Mouse (Mus musculus) kidney, postnatal 0 days (tissue): ENCODE measurements around the gene Kcnip4. TPM values are rescaled to one million over a fixed set of nuclear protein-coding genes. Genes with fewer than 3 reads are reported as not detected.

Experiments used
- ATAC-seq: fragments of 200-750 bp; cut with Nextera tagmentation; replicated peaks from 2 replicates; pipeline ENCODE4 v1.8.0; 2017; ENCODE audit warnings: low read depth, moderate number of reproducible peaks, moderate TSS enrichment, moderate library complexity; ENCODE audit not compliant: low FRiP score
- DNase-seq: peaks from one replicate; pipeline ENCODE4 v3.0.0-alpha.2; 2016; ENCODE audit warnings: low spot score
- H3K27ac ChIP-seq: fragments of 300-500 bp; sonication (generic); 2 replicates; pipeline ENCODE4 v1.5.1; 2014; ENCODE audit warnings: mild to moderate bottlenecking
- H3K27me3 ChIP-seq: fragments of 300-500 bp; sonication (generic); 2 replicates; pipeline ENCODE4 v1.6.1; 2014; ENCODE audit warnings: low read length, mixed read lengths; ENCODE audit not compliant: insufficient read depth
- H3K36me3 ChIP-seq: fragments of 300-500 bp; sonication (generic); 2 replicates; pipeline ENCODE4 v1.6.1; 2014; ENCODE audit warnings: low read length, mixed read lengths; ENCODE audit not compliant: insufficient read depth
- H3K4me1 ChIP-seq: fragments of 300-500 bp; sonication (generic); replicated peaks from 2 replicates; pipeline ENCODE4 v1.6.1; 2014; ENCODE audit warnings: antibody characterized with exemption, low read length, mixed read lengths; ENCODE audit not compliant: insufficient read depth
- H3K4me2 ChIP-seq: fragments of 300-500 bp; sonication (generic); 2 replicates; pipeline ENCODE4 v1.6.1; 2014; ENCODE audit warnings: mild to moderate bottlenecking, low read length, moderate library complexity, mixed read lengths
- H3K4me3 ChIP-seq: fragments of 300-500 bp; sonication (generic); replicated peaks from 2 replicates; pipeline ENCODE4 v1.5.1; 2014; ENCODE audit warnings: low read depth, low read length
- H3K9ac ChIP-seq: fragments of 300-500 bp; sonication (generic); 2 replicates; pipeline ENCODE4 v1.6.1; 2014; ENCODE audit warnings: low read depth, low read length
- H3K9me3 ChIP-seq: fragments of 300-500 bp; sonication (generic); replicated peaks from 2 replicates; pipeline ENCODE4 v1.6.1; 2016; ENCODE audit warnings: low read length, inconsistent platforms, mixed read lengths
- CTCF ChIP-seq: IDR thresholded peaks from 2 replicates; pipeline ENCODE4 v1.5.1; 2016; ENCODE audit warnings: antibody characterized with exemption, low read depth, mild to moderate bottlenecking, moderate library complexity
- WGBS: fragments of 180-500 bp; shearing (Covaris S2); extraction: QIAGEN DNeasy Blood & Tissue Kit; methylation state at CpG from one replicate; pipeline ENCODE4 v1.1.7; 2014; 5-methylcytosine and 5-hydroxymethylcytosine counted together
- polyA plus RNA-seq: library from polyadenylated mRNA; unstranded; fragments of >200 nt; fragmentation: Nextera tagmentation; extraction: Ambion mirVana; gene quantifications from 2 replicates; pipeline ENCODE4 v1.2.1, GENCODE M21; 2015

Kcnip4 gene
- polyA plus RNA-seq, 1 experiment from 2014 or later = 1.2 TPM

DNA sequence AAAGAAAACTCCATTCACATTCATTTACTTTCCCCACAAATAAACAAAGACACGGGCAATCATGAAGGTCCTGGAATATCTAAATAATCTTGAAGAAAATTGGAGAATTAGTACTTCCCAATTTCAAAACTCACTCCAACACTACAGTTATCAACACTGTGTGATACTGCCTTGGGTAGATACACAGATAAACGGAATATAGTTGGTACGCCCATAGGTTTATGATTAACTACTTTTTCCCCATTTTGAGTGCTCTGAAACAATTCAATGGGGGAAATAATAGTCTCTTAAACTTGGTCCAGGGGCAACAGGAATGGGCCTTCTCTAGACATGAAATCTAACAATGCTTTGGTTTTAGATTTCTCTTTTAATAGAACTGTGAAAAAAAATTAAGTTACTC lies 978.9 kb downstream of the Kcnip4 start:
- H3K9ac ChIP-seq = no peak overlapping the region
- no peak overlapping the region for H3K4me2 ChIP-seq
- H3K9me3 ChIP-seq = no peaks in the 10 kb centered on the region
- no peaks in the 10 kb centered on the region for H3K36me3 ChIP-seq
- no peaks in the 10 kb centered on the region for H3K27me3 ChIP-seq
- TF ChIP-seq CTCF = no peak
- DNase-seq = no peak
- 76% methylated on average over 3 of the region's 3 CpGs for WGBS
- H3K4me1 ChIP-seq = no peaks in the 10 kb centered on the region
- no peak overlapping the region for H3K4me3 ChIP-seq
- no peak overlapping the region for H3K27ac ChIP-seq
- no peak for ATAC-seq

DNA sequence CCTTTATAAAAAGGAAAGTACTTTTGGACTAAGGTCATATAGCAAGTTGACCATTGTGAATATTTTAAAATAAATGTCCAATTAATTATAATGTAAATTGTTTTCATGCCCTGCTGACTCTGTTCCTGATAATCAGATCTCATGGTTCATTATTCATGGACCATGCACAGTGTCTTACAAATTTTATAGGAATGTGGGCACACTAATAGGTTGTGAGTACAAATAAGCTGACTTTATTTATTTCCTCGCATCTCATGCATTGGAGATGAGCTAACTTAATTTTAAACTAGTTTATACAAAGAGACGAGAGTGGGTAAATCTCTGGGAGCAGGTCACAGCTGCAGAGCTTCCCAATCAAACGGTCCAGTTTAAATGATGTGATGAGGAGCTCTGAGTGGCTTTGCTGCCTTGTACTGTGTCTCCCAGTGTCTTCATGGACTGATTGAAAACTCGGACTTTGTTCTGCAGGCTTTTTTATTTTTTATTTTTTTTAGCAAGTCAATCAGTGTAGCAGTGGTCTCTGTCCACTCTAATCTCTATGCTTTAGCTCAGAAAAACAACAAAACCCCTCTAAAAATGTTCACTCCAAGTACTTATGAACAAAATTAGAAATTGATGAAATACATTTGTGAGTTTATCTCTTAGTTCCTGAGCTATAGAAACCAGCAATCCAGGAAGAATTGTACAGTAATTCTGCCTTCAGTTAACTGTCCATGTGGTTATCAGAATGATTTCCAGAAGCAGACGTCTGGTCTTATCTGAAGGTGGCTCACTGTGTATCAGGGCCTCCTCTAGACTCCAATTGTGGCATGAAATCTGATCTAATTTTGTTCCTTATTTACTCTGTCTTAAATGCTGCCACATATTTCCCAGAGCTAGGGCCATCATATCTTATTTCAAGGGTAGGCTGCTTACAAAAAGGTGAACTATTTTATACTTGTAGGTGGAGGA lies 979.6 kb downstream of the Kcnip4 start:
- Histone ChIP-seq H3K4me1 (no peaks in the 10 kb centered on the region), H3K36me3 (no peaks in the 10 kb centered on the region), H3K9me3 (no peaks in the 10 kb centered on the region), H3K4me3 (no peak overlapping the region), H3K9ac (no peak overlapping the region), H3K4me2 (no peak overlapping the region), H3K27ac (no peak overlapping the region), H3K27me3 (no peaks in the 10 kb centered on the region)
- no peak for DNase-seq
- ATAC-seq = no peak
- WGBS = 49% methylated on average over 5 of the region's 5 CpGs
- TF ChIP-seq CTCF = no peak

DNA sequence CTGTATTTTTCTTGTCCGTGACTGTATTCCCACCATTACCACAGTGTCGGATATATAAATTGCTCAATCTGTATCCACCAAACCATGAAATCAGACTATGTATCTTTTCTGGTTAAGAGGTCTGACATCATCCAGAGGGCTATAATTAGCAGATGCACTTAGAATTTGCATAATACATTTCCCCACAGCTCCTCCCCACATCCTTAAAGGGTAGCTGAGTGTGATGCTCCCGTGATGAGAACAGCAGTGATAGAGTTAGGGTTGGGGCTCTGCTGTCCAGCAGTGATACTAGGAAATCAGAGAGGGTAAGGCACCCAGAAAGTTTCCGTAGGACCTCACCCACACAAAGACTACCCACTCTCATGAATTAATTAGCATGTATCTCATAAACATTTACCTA lies 1006.7 kb downstream of the Kcnip4 start:
- H3K27ac ChIP-seq = no peak overlapping the region
- 75% methylated on average over 4 of the region's 4 CpGs for WGBS
- H3K36me3 ChIP-seq = no peaks in the 10 kb centered on the region
- H3K4me1 ChIP-seq = no peaks in the 10 kb centered on the region
- no peak overlapping the region for H3K4me2 ChIP-seq
- DNase-seq = no peak
- H3K9ac ChIP-seq = no peak overlapping the region
- H3K27me3 ChIP-seq = no peaks in the 10 kb centered on the region
- ATAC-seq = no peak
- no peaks in the 10 kb centered on the region for H3K9me3 ChIP-seq
- no peak for TF ChIP-seq CTCF
- no peak overlapping the region for H3K4me3 ChIP-seq

DNA sequence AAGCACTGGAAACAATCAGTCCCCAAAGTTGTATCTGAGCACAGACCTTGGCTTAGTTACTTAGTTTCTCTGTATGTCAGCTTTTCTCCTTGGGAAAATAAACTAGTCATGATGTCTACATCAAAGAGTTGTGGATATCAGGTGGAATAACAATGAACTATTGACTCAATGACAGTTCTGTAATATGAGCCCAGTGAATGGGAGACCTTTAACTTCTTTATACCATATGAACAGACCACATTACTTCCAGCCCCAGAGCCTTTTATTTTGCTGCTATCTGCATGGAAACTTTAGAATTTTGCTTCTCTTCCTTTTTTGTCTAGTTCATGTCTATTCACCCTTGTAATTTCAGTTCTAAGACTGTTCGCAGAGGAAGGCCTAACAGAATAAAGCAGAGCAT lies 1011.4 kb downstream of the Kcnip4 start:
- H3K27ac ChIP-seq = no peak overlapping the region
- WGBS = 65% methylated on average over 1 of the region's 1 CpGs
- H3K4me2 ChIP-seq = no peak overlapping the region
- no peaks in the 10 kb centered on the region for H3K9me3 ChIP-seq
- TF ChIP-seq CTCF = no peak
- H3K36me3 ChIP-seq = no peaks in the 10 kb centered on the region
- H3K9ac ChIP-seq = no peak overlapping the region
- ATAC-seq (no peak), DNase-seq (no peak)
- H3K27me3 ChIP-seq = no peaks in the 10 kb centered on the region
- no peaks in the 10 kb centered on the region for H3K4me1 ChIP-seq
- H3K4me3 ChIP-seq = no peak overlapping the region

DNA sequence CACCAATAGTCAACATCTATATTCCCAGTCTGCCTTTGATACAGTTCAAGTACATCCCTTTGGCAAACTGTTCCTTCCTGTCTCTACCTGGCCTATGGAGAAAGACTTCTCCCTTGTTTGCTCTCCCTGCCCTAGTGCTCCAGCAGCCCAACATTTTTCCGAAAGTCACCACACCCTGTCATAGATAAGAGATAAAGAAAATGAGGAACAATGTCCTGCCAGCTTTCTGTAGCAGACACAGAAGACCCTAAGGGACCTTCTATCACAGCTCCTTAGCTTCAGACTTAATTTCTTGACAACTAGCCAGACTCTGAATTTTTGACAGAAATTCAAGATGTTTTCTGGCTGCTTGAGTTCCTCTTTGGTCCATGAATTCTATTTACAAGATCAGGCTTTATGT lies 1013.4 kb downstream of the Kcnip4 start:
- Histone ChIP-seq H3K9ac (no peak overlapping the region), H3K27me3 (no peaks in the 10 kb centered on the region), H3K27ac (no peak overlapping the region), H3K4me2 (no peak overlapping the region), H3K4me3 (no peak overlapping the region), H3K9me3 (no peaks in the 10 kb centered on the region), H3K36me3 (no peaks in the 10 kb centered on the region), H3K4me1 (no peaks in the 10 kb centered on the region)
- TF ChIP-seq CTCF = no peak
- ATAC-seq (no peak), DNase-seq (no peak)
- WGBS = 61% methylated on average over 1 of the region's 1 CpGs

DNA sequence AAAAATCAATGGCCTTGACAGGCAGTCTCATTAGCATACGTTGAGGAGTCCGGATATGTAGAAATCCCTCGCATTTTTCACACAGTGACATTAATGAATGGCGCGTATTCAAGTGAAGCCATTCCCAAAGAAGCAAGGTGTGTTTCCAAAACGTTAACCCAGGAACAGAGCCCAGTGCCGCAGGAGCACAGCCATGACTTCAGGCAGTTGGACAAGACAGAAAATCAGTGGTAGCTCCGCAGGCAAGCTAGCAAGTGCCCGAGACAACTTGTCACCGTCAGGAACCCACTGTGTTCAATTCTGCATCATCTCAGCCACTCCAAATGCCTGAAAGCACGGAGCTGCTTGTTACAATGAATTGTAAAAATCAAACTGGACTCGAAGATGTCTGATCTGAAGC lies 1014.5 kb downstream of the Kcnip4 start:
- Histone ChIP-seq H3K36me3 (no peaks in the 10 kb centered on the region), H3K4me2 (no peak overlapping the region), H3K27me3 (no peaks in the 10 kb centered on the region), H3K9me3 (no peaks in the 10 kb centered on the region), H3K27ac (no peak overlapping the region), H3K4me1 (no peaks in the 10 kb centered on the region), H3K4me3 (no peak overlapping the region), H3K9ac (no peak overlapping the region)
- no peak for TF ChIP-seq CTCF
- WGBS = 83% methylated on average over 12 of the region's 12 CpGs
- DNase-seq = no peak
- no peak for ATAC-seq
